Mouse (Mus musculus) lung, postnatal 0 days (tissue): ENCODE data around the gene Fgf12. TPM values are rescaled to one million over a fixed set of nuclear protein-coding genes. Genes with fewer than 3 reads are reported as not detected.

Source experiments
- ATAC-seq: fragments of 200-750 bp; cut with Nextera tagmentation; 2 replicates; pipeline ENCODE4 v1.8.0; 2017; ENCODE audit warnings: moderate library complexity
- DNase-seq: peaks from one replicate; pipeline ENCODE4 v3.0.0-alpha.2; 2016; ENCODE audit warnings: low spot score
- H3K27ac ChIP-seq: fragments of 300-500 bp; sonication (generic); 2 replicates; pipeline ENCODE4 v1.5.1; 2014; ENCODE audit warnings: antibody characterized with exemption, mild to moderate bottlenecking, low read length, mixed read lengths
- H3K27me3 ChIP-seq: fragments of 300-500 bp; sonication (generic); replicated peaks from 2 replicates; pipeline ENCODE4 v1.6.1; 2014; ENCODE audit warnings: low read length, mixed read lengths; ENCODE audit not compliant: insufficient read depth
- H3K36me3 ChIP-seq: fragments of 300-500 bp; sonication (generic); 2 replicates; pipeline ENCODE4 v1.6.1; 2014; ENCODE audit warnings: low read length, mixed read lengths; ENCODE audit not compliant: insufficient read depth
- H3K4me1 ChIP-seq: fragments of 300-500 bp; sonication (generic); 2 replicates; pipeline ENCODE4 v1.6.1; 2014; ENCODE audit warnings: antibody characterized with exemption, low read depth, low read length, mixed read lengths; ENCODE audit not compliant: insufficient read depth
- H3K4me2 ChIP-seq: fragments of 300-500 bp; sonication (generic); replicated peaks from 2 replicates; pipeline ENCODE4 v1.6.1; 2014; ENCODE audit warnings: low read depth, mild to moderate bottlenecking, low read length, moderate library complexity, mixed read lengths
- H3K4me3 ChIP-seq: fragments of 300-500 bp; sonication (generic); 2 replicates; pipeline ENCODE4 v1.5.1; 2014; ENCODE audit warnings: low read depth, low read length
- H3K9ac ChIP-seq: fragments of 300-500 bp; sonication (generic); replicated peaks from 2 replicates; pipeline ENCODE4 v1.6.1; 2014; ENCODE audit warnings: low read depth, mild to moderate bottlenecking
- H3K9me3 ChIP-seq: fragments of 300-500 bp; sonication (generic); 2 replicates; pipeline ENCODE4 v1.6.1; 2016; ENCODE audit warnings: low read length, mixed read lengths
- CTCF ChIP-seq: IDR thresholded peaks from 2 replicates; pipeline ENCODE4 v1.5.1; 2016; ENCODE audit warnings: antibody characterized with exemption, mild to moderate bottlenecking
- EP300 ChIP-seq: IDR thresholded peaks from 2 replicates; pipeline ENCODE4 v1.6.1; 2016; ENCODE audit warnings: antibody characterized with exemption, mild to moderate bottlenecking, control low read depth
- WGBS: fragments of 180-500 bp; shearing (Covaris S2); extraction: QIAGEN DNeasy Blood & Tissue Kit; methylation state at CpG from one replicate; pipeline ENCODE4 v1.1.7; 2014; 5-methylcytosine and 5-hydroxymethylcytosine counted together
- polyA plus RNA-seq: library from polyadenylated mRNA; unstranded; fragments of >200 nt; fragmentation: Nextera tagmentation; extraction: Ambion mirVana; gene quantifications from 2 replicates; pipeline ENCODE4 v1.2.1, GENCODE M21; 2015

Fgf12 gene
- polyA plus RNA-seq, 1 experiment from 2014 or later: 3.6 TPM

DNA sequence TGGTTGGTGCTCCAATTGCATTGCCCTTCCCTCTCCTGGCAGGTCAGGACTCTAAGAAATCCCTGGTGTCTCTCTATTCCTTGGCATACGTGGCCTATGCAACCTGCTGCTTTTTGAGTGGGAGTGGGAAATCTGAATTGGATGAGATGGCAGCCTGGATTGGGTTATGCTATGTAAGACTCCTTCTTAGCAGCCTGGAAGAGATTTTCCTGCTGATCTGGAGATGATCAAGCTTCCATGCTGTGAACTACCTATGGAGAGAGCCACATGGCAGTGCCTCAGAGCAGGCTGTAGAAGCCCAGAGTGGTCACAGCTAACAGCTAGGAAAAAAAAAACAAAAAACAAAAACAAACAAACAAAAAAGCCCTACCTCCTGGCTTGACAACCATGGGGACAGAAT, 277.3 kb downstream of the Fgf12 start:
- 71% methylated on average over 1 of the region's 1 CpGs for WGBS
- DNase-seq: no peak
- Histone ChIP-seq H3K36me3 (no peaks in the 10 kb centered on the region), H3K27ac (no peak overlapping the region), H3K27me3 (no peaks in the 10 kb centered on the region), H3K9me3 (no peaks in the 10 kb centered on the region), H3K9ac (no peak overlapping the region), H3K4me3 (no peak overlapping the region), H3K4me1 (no peaks in the 10 kb centered on the region), H3K4me2 (no peak overlapping the region)
- TF ChIP-seq EP300 (no peak), CTCF (no peak)
- no peak for ATAC-seq

- ATAC-seq (no peak), DNase-seq (no peak)
- Histone ChIP-seq H3K27me3 (no peaks in the 10 kb centered on the region), H3K4me1 (no peaks in the 10 kb centered on the region), H3K9ac (no peak overlapping the region), H3K4me2 (no peak overlapping the region), H3K36me3 (no peaks in the 10 kb centered on the region), H3K9me3 (no peaks in the 10 kb centered on the region), H3K27ac (no peak overlapping the region), H3K4me3 (no peak overlapping the region)
- WGBS: 72% methylated on average over 3 of the region's 3 CpGs
- TF ChIP-seq EP300: no peak
- TF ChIP-seq CTCF: no peak
Observed at GRCm38 (mm10) chr16:28454821-28455220, 298.0 kb downstream of the Fgf12 start.

DNA sequence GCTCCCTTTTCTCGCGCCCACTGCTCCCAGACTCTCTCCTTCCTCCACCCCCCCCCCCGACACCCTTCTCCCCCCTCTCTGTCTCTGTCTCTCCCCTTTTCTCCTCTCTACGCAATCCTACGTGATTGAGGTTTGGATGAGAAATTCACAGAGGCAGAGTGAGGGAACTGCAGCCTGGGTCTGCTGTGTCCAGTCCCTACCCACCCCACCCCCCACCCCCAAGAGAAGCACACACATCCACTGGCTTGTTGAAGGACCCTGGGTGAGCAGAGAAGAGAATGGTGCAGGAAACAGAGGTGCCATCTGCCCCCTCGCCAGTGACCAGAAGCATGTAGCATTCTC, 305.8 kb downstream of the Fgf12 start:
- Histone ChIP-seq H3K4me2 (peak overlapping the region; percentile 99), H3K4me1 (no peaks in the 10 kb centered on the region), H3K9me3 (no peaks in the 10 kb centered on the region), H3K4me3 (peak overlapping the region; percentile 58), H3K27ac (no peak overlapping the region), H3K9ac (no peak overlapping the region), H3K36me3 (no peaks in the 10 kb centered on the region), H3K27me3 (peaks cover 6% of the 10 kb centered on the region; the same call in 1 of the 2 replicates)
- 3% methylated on average over 5 of the region's 6 CpGs for WGBS
- TF ChIP-seq CTCF (no peak), EP300 (no peak)
- ATAC-seq (peak; percentile 15; the same call in 1 of the 2 replicates), DNase-seq (no peak)

DNA sequence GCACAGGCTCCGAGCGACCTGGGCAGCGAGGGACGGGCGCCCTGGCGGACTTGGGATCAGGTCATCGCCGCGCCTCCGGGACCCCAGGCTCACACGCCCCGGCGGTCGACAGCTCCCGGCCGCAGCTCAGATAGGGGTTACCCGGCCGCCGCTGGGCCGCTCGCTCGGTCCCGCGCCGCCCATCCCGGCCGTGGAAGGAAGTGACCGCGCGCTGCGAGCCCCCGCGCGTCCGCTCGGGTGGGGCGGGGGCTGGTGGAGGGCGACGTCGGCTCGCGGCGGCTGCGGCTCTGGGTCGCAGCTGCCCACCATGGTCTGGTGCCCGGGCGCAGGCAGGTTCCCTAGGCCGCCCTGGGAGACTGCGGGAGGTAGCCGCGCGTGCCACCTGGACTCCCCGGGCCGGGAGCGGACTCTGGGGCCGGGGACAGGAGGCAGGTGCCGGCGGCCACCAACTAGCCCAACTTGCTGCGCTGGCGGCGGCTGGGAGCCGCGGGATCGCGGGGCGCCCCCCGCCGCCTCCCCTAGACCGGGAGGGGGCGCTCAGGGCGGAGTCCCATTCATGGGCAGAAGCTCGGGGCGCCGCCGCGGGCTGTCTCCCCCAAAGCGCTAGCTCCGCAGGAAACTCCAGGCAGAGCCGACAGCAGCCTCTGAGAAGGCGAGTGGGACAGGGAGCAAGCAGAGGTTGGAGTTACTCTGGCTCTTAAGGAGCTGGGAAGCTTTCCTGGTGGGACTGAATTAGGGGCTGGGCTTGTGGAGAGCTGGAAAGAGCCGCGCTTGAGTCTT, 306.3 kb downstream of the Fgf12 start:
- Histone ChIP-seq H3K27ac (no peak overlapping the region), H3K27me3 (peaks cover 6% of the 10 kb centered on the region; the same call in 1 of the 2 replicates), H3K4me1 (no peaks in the 10 kb centered on the region), H3K4me3 (peak overlapping the region; percentile 58), H3K9me3 (no peaks in the 10 kb centered on the region), H3K9ac (0 out of 2 replicates have a peak overlapping the region, but pooled peaks have one; percentile 5), H3K4me2 (peak overlapping the region; percentile 99), H3K36me3 (no peaks in the 10 kb centered on the region)
- ATAC-seq (peak; percentile 46), DNase-seq (peak; percentile 9)
- under 1% methylated on average over 70 of the region's 82 CpGs for WGBS
- TF ChIP-seq CTCF (no peak), EP300 (no peak)

GRCm38 (mm10) chr16:28445800-28446333, 307.0 kb downstream of the Fgf12 start:
- no peaks in the 10 kb centered on the region for H3K36me3 ChIP-seq
- no peak overlapping the region for H3K27ac ChIP-seq
- H3K4me3 ChIP-seq: peak overlapping the region; percentile 58
- H3K9me3 ChIP-seq: no peaks in the 10 kb centered on the region
- TF ChIP-seq EP300: no peak
- no peak for TF ChIP-seq CTCF
- H3K27me3 ChIP-seq: peaks cover 6% of the 10 kb centered on the region; the same call in 1 of the 2 replicates
- 0 out of 2 replicates have a peak overlapping the region, but pooled peaks have one; percentile 5 for H3K9ac ChIP-seq
- ATAC-seq (peak; percentile 42), DNase-seq (peak; percentile 31)
- H3K4me2 ChIP-seq: peak overlapping the region; percentile 99
- under 1% methylated on average over 35 of the region's 42 CpGs for WGBS
- H3K4me1 ChIP-seq: no peaks in the 10 kb centered on the region

- Histone ChIP-seq H3K27me3 (peaks cover 6% of the 10 kb centered on the region; the same call in 1 of the 2 replicates), H3K9me3 (no peaks in the 10 kb centered on the region), H3K4me1 (no peaks in the 10 kb centered on the region), H3K27ac (no peak overlapping the region), H3K9ac (no peak overlapping the region), H3K36me3 (no peaks in the 10 kb centered on the region), H3K4me2 (peak overlapping the region; percentile 99), H3K4me3 (peak overlapping the region; percentile 58)
- DNase-seq (peak; percentile 32), ATAC-seq (peak; percentile 48)
- peak; percentile 31; the same call in 1 of the 2 replicates for TF ChIP-seq CTCF
- TF ChIP-seq EP300: no peak
- WGBS: 1% methylated on average over 51 of the region's 51 CpGs
Observed at GRCm38 (mm10) chr16:28444993-28445799, 307.7 kb downstream of the Fgf12 start.
